Mouse (Mus musculus): ENCODE measurements around the gene Tlk1. TPM values are rescaled to one million over a fixed set of nuclear protein-coding genes. Genes with fewer than 3 reads are reported as not detected.

The Tlk1 gene
- total RNA-seq (2023): 77.3 to 100 TPM (median 89.3 TPM) in 4 replicates

DNA sequence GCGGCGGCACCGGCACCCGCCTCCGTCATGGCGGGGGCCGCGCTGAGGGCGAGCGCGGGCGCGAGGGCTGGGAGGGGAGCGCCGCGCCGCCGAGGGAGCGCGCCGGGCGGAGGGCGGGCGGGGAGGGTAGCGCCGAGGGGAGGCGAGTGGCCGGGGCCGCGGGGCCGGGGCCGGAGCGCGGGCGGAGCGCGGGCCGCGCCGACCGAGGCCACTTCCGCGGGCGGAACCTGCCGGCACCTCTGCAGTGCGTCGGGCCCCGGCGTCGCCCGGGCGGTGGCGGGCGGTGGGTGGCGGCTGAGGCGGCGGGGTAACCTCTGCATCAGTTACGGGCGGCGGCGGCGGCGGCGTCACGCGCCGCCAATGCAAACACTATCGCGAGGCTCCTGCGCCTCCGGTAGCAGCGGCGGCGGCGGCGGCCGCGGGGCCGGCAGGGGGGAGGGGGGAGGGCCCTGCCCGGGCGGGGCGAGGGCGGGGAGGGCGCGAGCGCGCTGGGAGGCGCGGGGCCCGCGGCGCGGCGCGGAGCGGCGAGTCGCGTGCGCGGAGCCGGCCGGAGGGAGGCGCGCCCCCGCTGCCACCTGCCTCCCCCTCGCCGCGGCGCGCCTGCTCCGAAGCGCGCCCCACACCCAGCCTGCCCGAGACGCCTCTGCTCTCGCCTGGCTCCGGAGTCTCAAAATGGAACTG lies at the start of gene Tlk1:
Tlk1 (minus strand) TSS at position 358 of the 681 bp plus-strand sequence.

Other genes with a start within 250 kb of the Tlk1 start
- 104 to 117 TPM (median 113 TPM) in 4 replicates for gene Gorasp2, start 164.2 kb downstream of the Tlk1 start, total RNA-seq (2023)
- 0.72 TPM in 1 of 4 replicates, not detected in the others for gene Gm26558, start 163.6 kb downstream of the Tlk1 start, total RNA-seq (2023)
- gene Dcaf17, start 229.6 kb upstream of the Tlk1 start, total RNA-seq (2023): 18.6 to 27.1 TPM (median 20.8 TPM) in 4 replicates
- 16.1 to 19.0 TPM (median 17.0 TPM) in 4 replicates for gene Mettl8, start 229.9 kb upstream of the Tlk1 start, total RNA-seq (2023)